Mouse (Mus musculus): ENCODE data around the gene Cd300a.
"Not testable (repeated sequence)": the region's sequence is repeated elsewhere in the genome, so short reads cannot be mapped to it uniquely, and the experiment has no call there.

The Cd300a gene

DNA sequence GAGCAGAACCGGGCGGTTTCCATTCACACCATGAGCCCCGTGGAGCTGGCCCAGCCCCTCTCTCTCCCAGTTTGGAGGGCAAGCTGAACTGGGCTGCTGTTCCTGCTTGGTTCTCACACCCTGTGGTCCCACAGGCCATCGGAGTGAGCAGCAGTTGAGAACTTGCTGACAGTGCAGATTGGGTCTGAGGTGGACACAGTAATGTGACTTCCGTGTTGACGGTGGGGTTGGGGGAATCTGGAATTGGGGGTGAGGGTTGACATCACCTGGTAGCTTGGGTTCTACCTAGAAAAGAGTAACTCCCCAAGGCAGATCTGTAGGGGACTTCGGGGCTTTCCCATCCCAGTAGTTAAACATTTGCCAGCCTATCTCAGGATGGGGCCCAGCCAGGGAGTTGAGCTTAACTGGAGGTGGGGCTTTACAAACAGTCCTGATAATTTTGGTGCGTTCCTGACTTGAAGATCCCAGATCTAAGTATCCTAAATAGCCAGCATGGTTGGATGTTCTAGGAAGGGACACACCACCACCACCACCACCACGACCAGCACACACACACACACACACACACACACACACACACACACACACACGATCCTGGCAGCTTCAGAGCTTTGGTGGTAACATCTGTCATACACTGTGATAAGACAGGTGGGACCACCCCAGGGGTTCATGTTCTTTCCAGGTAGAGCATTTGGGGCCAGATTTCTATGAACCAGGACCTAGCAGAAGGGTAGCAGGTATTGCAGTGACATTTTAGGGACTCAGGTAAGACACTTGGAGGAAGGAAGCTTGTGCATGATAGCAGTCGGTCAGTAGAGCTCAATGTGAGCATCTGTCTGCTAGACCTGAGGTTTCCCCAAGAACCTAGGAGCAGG, 22.2 kb upstream of the Cd300a start:
- peak; percentile 80 for DNase-seq

DNA sequence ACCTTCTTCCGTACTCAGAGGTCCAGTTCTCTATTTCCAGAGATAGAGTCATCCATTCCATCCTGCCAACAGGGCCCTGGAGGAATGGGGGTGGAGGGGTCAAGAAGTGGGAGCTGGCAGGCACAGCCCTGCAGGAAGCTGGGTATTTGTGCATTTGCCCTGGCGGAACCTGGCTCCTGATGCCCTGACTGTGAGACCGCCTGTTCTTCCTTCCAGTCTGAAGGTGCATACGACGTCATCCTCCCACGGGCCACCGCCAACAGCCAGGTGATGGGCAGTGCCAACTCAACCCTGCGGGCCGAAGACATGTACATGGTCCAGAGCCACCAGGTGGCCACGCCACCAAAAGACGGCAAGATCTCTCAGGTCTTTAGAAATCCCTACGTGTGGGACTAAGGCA, 21.6 kb upstream of the Cd300a start:
- DNase-seq = peak; percentile 97

DNA sequence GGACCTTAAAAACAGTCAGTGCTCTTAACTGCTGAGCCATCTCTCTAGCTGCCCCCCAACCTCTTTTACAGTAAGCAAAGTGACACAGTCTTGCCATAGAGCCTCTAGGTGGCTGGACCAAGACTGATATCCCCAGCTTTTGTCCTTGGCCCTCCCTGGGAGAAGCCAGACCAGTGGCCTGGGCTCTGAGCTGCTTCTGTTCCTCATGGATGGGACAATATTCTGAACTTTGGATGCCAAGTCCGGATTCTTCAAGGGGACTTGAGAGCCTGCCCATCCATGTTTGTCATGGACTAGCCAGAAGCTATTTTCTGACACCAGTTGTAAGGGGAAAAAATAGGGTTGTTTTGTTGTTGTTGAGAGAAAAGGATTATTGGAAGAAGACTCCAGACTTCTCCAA, 20.1 kb upstream of the Cd300a start:
- DNase-seq = no peak

DNA sequence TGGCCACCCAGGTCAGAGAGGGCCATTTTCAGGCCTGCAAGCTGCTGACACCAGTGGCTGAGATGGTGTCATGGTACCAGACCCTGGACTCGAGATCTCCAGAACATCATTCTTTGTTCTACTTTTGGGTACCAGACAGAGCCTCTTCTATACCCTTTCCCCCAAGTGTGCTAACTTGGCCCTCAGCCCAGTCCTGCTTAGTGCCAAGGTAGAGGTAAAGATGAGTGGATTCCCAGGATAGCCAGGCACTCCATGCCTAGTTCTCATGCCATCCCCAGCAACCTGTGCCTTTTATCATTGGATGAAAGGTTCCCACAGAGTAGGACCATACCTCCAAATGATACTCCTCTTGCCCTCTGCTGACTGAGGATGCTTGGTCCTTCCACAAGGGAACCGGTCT, 18.3 kb upstream of the Cd300a start:
- no peak for DNase-seq

DNA sequence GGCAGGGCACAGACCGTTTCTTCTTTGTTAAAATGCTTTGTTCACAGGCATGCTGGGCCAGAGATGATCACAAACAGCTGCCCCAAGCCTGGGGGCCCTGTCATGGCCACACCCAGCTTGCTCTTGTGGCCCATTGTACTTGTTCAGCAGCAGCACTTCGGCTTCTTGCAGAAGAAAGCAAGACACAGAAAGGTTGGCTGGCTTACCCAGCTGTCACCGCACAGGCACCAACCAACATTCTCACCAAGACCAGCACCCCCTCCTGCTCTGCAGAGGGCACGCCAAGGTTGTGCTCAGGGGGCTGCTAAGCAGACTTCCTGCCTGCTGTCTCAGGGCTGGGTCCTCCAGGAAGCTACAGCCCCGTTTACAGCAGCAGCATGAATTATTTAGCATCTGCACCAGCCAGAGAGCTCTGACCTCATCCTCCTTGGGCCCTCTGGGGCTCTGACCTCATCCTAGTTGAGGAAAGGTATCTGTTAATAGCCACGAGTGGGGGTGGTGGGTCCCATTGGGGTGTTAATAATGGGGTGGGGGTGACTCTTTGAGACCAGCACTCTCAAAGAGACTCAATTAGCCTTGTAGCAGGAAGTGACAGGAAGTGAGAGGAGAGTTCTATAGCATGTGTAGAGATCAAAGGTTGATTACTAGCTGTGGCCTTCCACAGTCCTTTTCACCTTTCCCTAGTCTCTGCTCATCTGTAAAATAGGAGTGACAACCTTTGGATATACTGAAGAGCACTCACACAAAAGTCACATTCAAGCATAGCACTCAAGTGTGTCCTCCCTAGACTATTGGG, 16.6 kb upstream of the Cd300a start:
- DNase-seq = no peak

DNA sequence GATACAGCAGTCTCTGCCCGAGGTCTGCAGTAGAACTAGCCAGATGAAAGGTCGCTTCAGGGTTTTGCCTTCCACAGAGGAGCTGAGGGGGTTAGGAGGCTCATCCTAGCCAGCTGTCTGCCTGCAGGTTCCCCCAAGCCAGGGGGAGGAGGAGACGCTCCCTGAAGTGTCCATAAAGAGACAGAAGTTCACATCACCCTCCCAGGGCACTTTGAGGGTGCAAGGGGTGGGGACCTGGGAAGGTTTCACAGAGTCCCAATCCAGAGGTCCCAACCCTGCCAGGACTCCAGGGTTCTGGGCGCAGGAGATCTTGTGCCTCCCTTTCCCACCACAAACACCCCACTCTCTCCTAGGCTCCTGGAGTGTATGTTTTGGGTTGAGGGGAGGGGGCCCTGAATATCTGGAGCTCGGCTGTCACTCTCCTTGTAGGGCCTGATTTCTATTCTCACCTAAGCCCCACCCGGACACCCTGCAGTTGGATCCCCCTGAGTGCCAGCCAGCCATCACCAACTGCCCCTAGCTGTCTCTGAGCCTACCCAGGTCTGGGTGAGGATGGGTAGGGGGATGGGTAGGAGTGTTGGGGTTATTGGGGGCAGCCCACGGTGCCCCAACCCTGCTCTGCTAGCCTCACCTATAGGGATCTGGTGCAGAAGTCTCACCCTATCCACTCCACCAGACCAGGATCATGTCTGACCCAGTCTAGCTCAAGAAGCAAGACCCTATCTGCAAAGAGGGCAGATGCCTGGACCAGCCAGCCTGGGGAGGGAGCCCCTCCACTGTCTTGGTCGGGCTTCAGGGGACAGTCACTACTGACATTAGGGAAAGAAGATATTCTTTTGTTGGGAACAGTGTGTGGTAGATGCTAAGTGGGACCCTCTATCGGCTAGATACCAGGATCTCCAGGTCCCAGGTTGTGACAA, 15.4 kb upstream of the Cd300a start:
- DNase-seq = no peak

DNA sequence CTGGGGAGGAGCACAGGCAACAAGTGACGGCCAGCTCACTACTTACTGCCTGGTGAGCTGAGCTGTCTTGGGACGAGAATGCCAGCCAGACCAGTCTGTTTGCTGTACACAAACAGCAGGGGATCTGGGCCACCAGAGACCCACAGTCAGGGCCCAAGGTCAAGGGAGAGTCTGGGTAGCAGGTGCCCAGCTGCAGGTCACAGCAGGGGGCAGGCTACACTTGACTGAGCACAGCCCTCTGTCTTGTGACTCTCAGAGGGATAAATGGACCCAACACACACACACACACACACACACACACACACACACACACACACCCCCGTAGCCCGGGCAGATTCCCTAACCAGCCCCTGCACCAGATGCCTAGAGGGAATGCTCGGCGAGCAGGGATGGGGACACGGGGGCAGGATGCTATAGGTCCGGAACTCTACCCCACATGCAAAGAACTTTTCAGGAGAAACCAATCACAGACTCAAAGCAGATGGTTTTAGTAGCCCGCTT, 14.5 kb upstream of the Cd300a start:
- peak; percentile 62 for DNase-seq

DNA sequence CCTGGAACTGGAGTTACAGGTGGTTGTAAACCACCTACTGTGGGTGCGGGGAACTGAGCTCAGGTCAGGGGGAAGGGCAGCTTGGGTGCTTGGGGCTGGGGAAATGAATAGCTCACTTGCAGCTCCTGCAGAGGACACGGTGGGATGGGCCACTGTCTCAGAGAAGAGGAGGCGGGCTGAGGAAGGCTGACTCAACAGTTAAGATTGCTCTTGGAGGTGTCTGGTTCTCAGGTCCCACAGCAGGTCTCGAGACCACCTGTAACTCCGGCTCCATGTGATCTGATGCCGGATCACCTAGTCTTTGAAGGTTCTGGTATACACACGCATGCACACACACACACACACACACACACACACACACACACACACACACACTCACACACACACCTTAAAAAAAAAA, 13.7 kb upstream of the Cd300a start:
- no peak for DNase-seq

DNA sequence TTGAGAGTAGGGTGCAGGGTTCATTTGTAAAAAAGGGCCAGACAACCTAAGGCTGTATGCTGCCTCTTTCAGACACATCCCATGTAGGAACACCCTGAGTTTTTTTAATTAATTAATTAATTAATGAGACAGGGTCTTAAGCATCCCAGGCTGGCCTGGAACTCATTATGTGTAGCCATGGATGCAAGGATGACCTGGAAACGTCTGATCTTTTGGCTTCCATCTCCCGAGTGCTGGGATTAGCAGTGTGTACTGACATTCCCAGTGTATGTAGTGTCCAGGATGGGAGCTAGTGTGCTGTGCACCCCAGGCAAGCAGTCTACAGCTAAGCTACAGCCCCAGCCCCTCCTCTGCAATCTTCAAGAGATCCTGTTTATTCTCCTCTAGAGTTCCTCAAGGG, 13.2 kb upstream of the Cd300a start:
- DNase-seq = no peak

DNA sequence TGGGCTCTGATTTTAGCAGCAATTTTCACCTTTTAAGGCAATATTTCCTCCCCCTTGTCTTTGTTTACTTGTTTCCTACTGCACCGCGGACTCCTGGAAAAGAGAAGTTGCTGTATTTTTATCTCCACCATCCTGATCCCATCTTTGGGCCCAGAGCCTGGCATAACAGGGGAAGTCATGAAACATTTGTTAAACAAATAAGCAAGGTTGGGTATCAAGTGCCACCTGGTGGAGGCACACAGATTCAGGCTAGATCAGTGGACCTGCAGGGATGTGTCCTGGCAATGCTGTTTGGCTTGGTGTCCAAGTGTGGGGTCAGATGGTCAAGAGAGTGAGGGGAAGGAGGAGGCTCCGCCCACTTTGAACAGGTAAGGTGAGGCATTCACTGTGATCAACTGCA, 12.7 kb upstream of the Cd300a start:
- DNase-seq = peak; percentile 86

DNA sequence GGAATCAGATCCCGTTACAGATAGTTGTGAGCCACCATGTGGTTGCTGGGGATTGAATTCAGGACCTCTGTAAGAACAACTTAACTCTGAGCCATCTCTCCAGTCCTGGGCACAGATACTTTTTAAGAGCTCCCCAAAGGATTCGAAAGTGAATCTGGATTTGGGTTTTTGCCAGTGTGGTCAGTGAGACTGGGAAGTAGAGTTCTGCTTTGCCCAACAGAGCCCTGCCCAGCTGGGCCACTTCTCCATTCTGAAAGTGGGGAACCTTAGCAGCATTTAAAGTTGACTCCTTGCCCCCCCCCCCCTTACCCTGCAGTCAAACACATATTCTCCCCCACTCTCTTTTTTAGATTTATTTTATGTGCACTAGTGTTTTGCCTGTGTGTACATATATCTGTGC, 10.2 kb upstream of the Cd300a start:
- no peak for DNase-seq

DNA sequence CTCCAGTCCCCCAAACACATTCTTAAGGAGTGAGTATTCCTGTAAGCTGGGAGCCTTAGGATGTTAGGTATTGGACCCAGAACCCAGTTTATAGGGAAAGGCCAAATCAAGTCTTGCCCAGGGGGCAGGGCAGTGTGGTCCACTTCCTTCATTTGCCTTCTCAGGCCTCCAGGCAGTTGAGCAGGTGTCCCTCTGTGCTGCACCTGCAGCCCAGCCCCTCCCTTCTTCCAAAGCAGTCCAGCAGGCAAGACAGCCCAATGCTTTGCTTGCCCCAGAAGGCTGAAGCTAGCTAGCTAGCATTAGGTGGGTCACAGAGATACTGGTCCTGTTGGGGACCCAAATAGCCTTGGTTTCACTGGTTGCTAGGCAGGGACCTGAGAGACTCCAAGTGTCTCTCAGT, 9.7 kb upstream of the Cd300a start:
- no peak for DNase-seq

DNA sequence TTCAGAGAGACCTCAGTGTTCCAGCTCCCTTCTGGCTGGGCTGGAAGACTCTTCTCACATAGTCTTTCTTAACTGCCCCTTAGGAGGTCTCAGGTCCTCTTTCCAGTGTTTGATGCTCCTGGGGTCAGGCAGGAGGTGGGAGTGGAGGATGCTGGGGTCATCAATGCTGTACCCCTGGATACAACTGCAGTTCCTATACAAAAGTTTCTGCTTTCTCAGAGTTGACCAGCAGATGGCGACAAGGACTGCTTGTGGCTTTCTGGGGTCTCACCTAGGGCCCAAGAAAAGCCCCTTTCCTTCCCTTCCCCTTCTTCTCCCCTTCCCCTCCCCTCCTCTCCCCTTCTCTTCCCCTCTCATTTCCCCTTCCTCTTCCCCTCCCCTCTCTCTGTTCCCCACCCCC, 9.3 kb upstream of the Cd300a start:
- DNase-seq = peak; percentile 45

DNA sequence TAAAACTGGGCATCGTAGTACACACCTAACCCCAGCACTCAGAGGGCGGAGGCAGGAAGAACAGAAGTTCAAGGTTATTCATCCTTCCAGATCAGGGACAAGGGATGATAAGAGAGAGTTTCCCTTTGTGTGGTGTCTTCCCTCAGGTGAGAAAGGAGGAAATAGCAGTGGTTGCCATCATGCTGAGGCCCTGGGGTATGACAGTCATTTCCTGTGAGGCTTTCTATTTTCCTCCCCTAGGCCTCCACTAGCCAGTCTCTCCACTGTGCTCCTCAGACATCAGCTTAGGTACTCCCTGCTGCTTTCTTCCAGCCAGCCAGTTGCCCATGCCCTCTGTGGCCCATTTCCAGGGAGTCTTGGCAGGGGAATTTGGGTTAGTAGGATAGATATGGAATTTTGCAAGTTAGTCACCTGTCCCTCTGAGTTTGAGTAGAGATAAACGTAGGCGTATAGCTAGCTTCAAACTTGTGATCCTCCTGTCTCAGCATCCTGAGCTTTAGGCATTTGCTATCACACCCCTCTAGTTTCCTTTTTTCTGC, 6.5 kb upstream of the Cd300a start:
- DNase-seq = peak; percentile 47

DNA sequence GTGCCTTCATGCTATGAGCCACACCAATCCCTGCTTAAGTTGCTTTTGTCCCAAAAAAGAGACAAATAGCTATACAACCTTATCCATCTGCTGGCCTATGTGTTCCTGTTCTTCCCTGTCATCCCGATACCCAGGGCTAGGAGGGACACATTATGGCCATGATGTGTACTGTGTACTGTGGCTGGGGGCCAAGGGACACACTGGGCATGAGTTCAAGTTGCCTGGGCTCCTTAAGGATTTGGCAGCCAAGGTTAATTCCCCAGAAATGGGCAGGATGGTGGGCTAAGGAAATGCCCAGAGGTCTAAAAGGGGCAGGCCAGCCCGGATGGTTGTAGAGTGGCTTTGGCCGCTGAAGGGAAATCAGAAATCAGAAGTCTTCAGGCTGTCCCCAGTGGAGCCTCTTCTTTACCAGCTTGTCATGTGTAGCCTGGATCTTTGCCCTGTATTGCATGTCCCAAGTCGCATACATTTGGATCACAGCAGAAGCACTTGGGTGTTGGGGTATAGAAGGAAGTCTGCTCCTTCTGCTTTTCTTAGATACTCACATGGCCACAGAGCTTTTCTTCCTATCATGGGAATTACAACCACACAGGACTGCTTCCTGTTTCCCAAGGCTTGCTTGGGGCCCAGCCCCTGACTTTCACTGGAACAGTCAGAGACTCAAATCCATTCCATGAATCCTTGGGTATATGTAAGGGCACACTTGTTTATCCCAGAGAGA, 5.3 kb upstream of the Cd300a start:
- peak; percentile 69 for DNase-seq

DNA sequence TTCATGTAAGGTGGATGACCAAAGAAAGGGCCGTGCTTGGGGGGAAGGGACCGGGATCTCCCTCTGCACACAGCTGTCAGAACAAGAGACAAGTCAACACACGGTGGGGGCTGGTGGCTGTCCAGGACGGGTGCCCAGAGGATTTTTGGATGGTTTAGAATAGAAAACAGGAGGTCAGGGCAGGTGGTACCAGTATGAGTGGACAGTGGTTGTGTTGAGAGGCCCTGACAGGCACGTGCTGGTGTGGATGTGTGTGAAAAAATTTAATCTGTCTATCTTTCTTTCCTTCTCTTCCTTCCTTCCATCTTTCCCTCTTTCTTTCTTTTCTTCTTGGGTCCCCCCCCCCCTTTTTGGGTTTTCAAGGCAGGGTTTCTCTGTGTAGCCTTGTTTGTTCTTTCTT, 701 bp downstream of the Cd300a start:
- no peak for DNase-seq

DNA sequence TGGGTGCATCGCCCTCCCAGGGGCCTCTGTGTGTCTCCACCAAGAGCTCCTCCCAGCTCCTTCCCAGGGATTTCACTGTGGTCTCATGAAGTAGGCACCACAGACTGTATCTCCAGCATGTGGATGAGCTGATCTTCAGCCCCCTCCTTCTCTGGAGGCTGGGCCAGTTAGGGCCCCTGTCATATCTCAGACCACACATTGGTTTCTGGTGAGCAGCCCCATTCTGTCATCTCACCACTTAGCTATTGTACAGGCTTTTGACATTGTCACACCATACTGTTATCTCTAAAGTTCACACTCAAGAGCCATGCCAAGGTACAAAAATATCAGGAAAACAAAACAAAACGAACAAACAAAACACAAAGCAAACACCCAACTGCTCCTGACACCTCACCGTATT, 6.2 kb downstream of the Cd300a start:
- no peak for DNase-seq

DNA sequence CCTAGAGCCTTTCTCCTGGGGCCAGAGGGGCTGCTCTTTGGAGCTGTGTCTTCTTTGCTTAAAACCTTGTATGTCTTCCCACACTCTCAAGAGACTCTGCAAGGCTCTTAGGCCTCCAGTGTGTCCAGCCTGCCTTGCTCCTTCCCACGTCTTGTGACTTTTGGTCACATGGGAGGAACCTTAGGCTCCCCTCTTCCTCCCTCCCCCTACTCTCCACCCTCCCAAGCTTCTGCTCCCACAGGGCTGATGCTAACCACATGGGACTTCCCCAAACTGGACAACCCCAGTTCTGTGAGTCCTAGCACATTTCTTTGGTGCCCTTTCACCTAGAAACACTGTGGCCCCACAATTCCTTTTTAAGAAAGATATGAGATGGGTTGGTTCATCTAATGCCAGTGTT, 8.2 kb downstream of the Cd300a start:
- no peak for DNase-seq

DNA sequence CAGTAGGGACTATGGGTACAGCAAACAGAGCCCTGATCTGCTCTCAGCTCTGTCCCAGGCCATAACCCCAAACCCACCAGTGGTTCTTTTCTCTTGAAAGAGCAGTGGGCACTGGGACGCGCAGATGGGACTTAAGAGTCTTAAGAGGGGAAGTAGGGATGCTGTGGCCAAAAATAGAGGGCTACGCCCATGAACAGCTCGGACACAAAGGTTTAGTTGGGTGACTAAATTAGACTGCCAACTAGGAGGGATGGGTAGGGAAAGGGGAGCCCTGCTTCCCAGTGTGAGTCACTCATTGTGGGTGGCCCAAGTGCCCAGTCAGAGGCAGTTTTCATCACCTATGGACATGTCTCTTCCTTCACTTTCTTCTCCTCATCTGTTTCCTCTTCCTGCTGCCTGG, 13.4 kb downstream of the Cd300a start:
- no peak for DNase-seq

DNA sequence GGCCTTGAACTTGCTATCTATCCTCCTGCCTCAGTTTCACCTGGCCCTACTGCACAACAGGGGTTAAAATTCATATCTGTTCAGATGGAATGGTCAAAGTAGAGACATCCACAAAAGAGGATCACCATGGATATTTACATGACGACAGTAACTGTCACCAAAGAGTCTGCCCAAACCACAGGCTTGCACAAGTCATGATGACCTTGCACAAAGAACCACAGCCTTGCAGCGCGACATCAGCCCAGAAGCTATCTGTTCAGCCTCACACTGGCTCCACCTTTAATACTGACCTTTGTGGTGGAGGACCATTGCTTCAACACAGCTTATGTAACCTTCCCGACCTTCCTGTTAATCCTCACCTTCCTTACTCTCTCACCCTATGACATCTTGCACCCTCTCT, 17.7 kb downstream of the Cd300a start:
- no peak for DNase-seq

DNA sequence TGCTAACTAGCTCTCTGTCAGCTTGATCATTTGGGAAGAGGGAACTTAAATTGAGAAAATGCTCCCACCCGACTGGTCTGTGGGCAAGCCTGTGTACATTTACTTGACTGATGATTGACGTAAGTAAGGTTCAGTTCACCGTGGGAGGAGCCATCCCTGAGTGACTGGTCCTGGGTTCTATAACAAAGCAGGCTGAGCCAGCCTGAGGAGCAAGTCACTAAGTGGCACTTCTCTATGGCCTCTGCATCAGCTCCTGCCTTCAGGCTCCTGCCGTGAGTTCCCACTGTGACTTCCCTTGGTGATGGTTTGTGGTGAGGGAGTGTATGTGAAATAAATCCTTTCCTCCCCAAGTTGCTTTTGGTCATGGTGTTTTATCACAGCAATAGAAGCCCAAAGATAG, 18.2 kb downstream of the Cd300a start:
- DNase-seq = no peak

DNA sequence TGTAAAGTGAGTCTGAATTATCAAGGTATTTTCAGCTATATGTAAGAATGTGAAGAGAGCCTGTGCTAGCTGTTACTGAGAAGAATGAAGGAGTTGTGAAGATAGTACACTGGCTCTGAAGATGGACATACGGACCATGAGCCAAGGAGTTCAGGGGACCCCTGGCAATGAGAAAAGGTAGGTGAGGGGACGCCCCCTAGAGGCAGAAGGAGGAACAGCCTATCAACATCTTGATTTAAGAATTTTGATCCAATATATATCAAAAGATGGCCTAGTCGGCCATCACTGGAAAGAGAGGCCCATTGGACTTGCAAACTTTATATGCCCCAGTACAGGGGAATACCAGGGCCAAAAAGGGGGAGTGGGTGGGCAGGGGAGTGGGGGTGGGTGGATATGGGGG, 19.7 kb downstream of the Cd300a start:
- not testable (repeated sequence) for DNase-seq
